Mouse (Mus musculus): ENCODE results near the gene Insr. TPM values are rescaled to one million over a fixed set of nuclear protein-coding genes. Genes with fewer than 3 reads are reported as not detected.

Insr gene
- polyA plus RNA-seq, 1 experiment from 2014 or later, result 26.4 TPM

DNA sequence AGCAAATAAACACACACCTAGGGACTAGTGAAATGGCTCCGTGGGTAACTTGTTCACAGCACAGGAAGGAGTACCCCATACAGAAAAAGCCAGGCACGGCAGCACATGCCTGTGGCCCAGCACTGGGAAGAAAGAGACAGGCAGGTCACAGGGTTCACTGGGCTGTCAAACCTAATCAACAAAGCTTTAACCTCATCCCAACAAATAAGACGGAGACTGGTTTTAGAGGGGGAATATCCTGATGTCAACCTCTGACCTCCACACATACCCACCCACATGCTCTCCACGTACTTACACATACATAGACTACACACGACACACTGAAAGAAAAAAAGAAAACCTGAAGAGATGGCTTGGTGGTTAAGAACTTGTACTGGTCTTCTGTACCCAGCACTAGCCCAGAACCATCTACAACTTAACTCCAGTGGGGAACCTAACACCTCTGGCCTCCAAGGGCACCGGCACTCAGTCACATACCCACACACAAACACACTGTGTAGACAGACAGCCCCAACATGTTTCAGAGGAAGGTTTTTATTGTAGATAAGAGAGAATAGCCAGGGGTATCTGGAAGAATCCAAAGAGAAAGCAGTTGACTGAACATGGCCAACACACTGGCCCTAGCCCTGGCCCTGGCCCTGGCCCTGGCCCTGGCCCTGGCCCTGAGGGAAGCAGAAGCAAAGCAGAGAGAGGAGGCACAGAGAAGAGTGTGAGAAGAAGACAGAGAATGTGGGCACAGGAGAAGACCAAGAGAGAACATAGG lies 12.6 kb downstream of the Insr start:
- peaks cover 8% of the 10 kb centered on the region; the same call in 1 of the 2 replicates for H3K9me3 ChIP-seq

DNA sequence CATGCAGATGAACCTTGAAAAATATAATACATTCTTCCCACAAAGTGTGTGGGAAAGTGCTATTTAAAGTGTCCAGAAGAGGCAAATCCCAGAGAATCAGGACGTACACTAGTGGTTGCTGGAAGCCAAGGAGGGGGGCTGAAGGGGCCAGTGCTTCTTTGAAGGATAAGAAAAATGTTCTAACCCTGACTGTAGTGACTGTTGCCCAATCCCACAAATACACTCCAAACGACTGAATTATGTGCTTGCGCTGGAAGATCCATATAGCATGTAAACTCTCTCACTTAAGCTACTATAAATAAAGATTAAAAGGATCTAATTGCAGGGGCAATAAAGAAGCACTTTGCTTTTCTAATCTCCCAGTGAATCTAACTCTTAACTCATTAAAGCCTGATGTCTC lies 14.2 kb downstream of the Insr start:
- DNase-seq (ENCODE audit: extremely low spot score, low spot score), result no peak
- peaks cover 15% of the 10 kb centered on the region for H3K36me3 ChIP-seq (replicated peaks)
- H3K4me3 ChIP-seq, result no peak overlapping the region
- H3K4me1 ChIP-seq, result peaks cover 8% of the 10 kb centered on the region
- 83% methylated on average over 3 of the region's 3 CpGs for WGBS
- H3K27ac ChIP-seq, result no peak overlapping the region
- H3K27me3 ChIP-seq (ENCODE audit: poor library complexity, severe bottlenecking), result no peaks in the 10 kb centered on the region
- H3K9me3 ChIP-seq, result peaks cover 8% of the 10 kb centered on the region; the same call in 1 of the 2 replicates

More for the DNA sequence above, 12.6 kb downstream of the Insr start:
- Histone ChIP-seq H3K4me1 (no peaks in the 10 kb centered on the region), H3K36me3 (replicated peaks) (peaks cover 12% of the 10 kb centered on the region), H3K27me3 (ENCODE audit: poor library complexity, severe bottlenecking) (no peaks in the 10 kb centered on the region), H3K4me3 (no peak overlapping the region), H3K27ac (no peak overlapping the region)
- no peak for DNase-seq (ENCODE audit: extremely low spot score, low spot score)
- 87% methylated on average over 6 of the region's 6 CpGs for WGBS

- DNase-seq (ENCODE audit: extremely low spot score, low spot score), result no peak
- Histone ChIP-seq H3K27me3 (ENCODE audit: poor library complexity, severe bottlenecking) (no peaks in the 10 kb centered on the region), H3K9me3 (peaks cover 8% of the 10 kb centered on the region; the same call in 1 of the 2 replicates), H3K36me3 (replicated peaks) (peaks cover 26% of the 10 kb centered on the region), H3K27ac (no peak overlapping the region), H3K4me3 (no peak overlapping the region), H3K4me1 (peaks cover 14% of the 10 kb centered on the region)
- WGBS, result 90% methylated on average over 3 of the region's 3 CpGs
Observed at GRCm38 (mm10) chr8:3262779-3263178, 16.6 kb downstream of the Insr start.

GRCm38 (mm10) chr8:3261101-3261500 lies 18.3 kb downstream of the Insr start:
- 92% methylated on average over 5 of the region's 5 CpGs for WGBS
- peaks cover 8% of the 10 kb centered on the region; the same call in 1 of the 2 replicates for H3K9me3 ChIP-seq

DNA sequence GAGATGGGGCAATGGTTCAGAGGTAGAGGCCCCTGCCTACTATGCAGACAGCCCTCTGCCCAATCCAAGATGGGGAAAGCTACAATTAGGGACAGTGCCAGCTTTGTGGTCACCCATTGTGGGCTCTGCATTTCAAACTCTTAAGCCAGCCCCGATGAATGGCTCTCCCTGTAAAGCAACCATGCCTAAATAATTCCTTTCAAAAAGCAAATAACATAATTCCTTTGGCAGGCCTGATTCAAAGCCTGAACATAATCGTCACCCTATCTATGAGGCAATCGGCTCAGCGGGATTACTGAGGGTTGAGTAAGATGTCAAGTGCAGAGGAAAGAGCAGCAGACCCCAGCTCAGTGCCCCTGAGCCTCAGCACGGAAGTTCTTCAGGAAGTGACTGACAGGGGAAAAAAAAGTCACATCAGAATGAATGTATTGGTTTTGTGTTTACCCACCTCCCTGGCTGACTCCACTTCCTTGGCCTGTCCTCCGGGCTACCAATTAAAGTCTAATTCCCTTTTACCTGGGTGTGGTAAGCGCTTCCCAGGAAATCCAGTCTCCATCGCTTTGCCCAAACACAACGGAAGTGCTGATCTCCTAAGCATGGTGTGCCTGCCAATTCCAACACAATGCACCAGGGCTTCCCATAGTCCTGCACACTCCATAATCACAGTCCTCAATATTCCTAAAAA lies 19.1 kb downstream of the Insr start:
- WGBS, result 48% methylated on average over 9 of the region's 9 CpGs
- H3K27ac ChIP-seq, result no peak overlapping the region
- H3K27me3 ChIP-seq (ENCODE audit: poor library complexity, severe bottlenecking), result no peaks in the 10 kb centered on the region
- no peak for DNase-seq (ENCODE audit: extremely low spot score, low spot score)
- H3K4me1 ChIP-seq, result peaks cover 14% of the 10 kb centered on the region
- H3K4me3 ChIP-seq, result no peak overlapping the region
- H3K9me3 ChIP-seq, result peaks cover 8% of the 10 kb centered on the region; the same call in 1 of the 2 replicates
- peaks cover 41% of the 10 kb centered on the region for H3K36me3 ChIP-seq (replicated peaks)

More at GRCm38 (mm10) chr8:3261101-3261500, 18.3 kb downstream of the Insr start:
- H3K4me3 ChIP-seq, result no peak overlapping the region
- H3K27me3 ChIP-seq (ENCODE audit: poor library complexity, severe bottlenecking), result no peaks in the 10 kb centered on the region
- DNase-seq (ENCODE audit: extremely low spot score, low spot score), result no peak
- H3K36me3 ChIP-seq (replicated peaks), result peaks cover 38% of the 10 kb centered on the region
- peaks cover 14% of the 10 kb centered on the region for H3K4me1 ChIP-seq
- no peak overlapping the region for H3K27ac ChIP-seq

DNA sequence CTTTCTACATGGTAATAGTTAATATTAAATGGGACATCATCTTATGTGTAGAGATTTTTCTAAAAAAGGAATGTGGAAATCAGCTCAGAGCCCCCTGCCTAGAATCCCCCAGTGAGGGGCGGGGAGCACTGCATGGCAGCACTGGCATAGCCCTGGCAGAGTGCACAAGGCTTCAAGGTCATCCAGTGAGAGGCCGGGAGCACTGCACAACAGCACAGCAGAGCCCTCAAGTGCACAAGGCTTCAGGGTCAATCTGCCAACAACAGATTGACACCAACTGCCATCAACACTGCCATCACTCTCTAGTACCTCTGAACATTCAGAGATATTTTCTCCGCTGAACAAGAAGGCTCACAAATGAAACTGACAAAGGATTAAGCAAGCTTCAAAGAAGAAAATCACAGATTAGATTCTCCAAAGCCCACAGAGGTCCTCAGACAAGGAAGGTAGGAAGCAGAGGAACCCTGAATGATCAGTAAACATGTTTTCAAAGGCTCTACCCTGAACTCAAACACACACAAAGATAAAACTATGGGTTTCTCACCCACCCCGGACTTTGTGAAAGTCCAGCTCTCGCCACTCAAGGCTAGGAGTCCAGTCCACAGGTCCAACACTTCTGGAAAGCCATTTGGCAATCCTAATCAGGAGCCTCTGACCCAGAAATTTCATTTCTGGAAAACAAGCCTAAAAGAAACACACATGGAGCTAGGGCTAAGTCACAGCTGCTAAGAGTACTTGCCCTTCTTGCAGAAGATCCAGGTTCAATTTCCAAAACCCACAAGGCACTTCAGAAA lies 23.1 kb downstream of the Insr start:
- no peak overlapping the region for H3K27ac ChIP-seq
- H3K36me3 ChIP-seq (replicated peaks), result peaks cover 67% of the 10 kb centered on the region
- DNase-seq (ENCODE audit: extremely low spot score, low spot score), result no peak
- H3K4me1 ChIP-seq, result peaks cover 14% of the 10 kb centered on the region
- H3K9me3 ChIP-seq, result no peaks in the 10 kb centered on the region
- H3K4me3 ChIP-seq, result no peak overlapping the region
- no peaks in the 10 kb centered on the region for H3K27me3 ChIP-seq (ENCODE audit: poor library complexity, severe bottlenecking)
- 91% methylated on average over 5 of the region's 5 CpGs for WGBS

DNA sequence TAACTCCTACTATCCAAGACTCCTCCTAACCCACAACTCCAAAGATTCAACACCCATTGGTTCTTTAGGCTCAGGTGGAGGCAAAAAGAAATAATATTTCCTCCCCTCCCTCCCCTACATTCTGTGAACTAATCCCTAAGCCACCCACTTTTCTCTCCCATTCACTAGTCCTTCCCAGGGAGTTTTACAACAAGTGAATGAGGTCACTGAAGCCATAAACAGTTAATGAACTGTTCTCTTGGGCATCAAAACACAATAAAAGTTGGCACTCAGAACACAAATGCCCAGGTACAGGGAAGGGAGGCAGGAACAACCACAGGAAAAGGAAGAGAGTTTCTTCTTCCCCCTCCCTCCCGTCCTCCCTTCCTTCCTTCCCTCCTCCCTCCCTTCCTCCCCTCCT lies 24.1 kb downstream of the Insr start:
- H3K36me3 ChIP-seq (replicated peaks), result peaks cover 74% of the 10 kb centered on the region

DNA sequence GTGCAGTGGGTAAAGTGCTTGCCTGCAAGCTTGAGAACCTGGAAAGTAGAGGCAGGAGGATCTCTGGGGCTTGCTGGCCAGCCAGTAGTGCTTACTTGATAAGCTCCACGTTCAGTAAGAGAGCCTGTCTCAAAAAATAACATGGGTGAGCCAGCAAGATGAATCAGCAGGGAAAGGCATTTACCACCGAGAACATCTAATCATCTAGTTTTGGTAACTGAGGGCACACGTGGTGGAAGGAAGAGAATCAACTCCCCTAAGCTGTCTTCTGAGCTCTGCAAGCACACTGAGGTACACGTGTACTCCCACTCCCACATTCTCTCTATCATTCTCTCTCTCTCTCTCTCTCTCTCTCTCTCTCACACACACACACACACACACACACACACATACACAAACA lies 26.2 kb downstream of the Insr start:
- Histone ChIP-seq H3K27me3 (ENCODE audit: poor library complexity, severe bottlenecking) (no peaks in the 10 kb centered on the region), H3K4me3 (no peak overlapping the region), H3K4me1 (no peaks in the 10 kb centered on the region), H3K27ac (no peak overlapping the region), H3K36me3 (replicated peaks) (peaks cover 74% of the 10 kb centered on the region), H3K9me3 (no peaks in the 10 kb centered on the region)
- DNase-seq (ENCODE audit: extremely low spot score, low spot score), result no peak
- 88% methylated on average over 4 of the region's 4 CpGs for WGBS

More for the DNA sequence above, 24.1 kb downstream of the Insr start:
- DNase-seq (ENCODE audit: extremely low spot score, low spot score), result no peak
- Histone ChIP-seq H3K4me1 (peaks cover 8% of the 10 kb centered on the region), H3K27ac (no peak overlapping the region), H3K9me3 (no peaks in the 10 kb centered on the region), H3K4me3 (no peak overlapping the region), H3K27me3 (ENCODE audit: poor library complexity, severe bottlenecking) (no peaks in the 10 kb centered on the region)
- WGBS, result 81% methylated on average over 1 of the region's 1 CpGs

DNA sequence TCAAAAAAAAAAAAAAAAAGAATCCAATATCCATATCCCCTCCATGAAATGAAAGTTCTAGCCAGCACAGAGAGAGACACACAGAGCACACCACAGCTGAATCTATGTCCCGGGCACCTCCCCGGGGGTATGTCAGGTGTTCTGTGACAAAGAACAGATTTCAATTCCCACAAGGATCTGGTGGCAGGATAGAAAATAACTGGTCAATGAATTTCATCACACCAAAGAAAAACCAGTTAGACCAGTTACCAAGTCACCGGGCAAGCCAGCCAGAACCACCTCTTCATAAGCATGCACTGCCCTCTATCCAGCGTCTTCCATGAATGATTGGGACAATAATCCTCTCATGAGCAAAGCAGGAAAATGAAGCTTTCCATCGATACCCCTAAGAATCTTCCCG lies 26.8 kb downstream of the Insr start:
- H3K36me3 ChIP-seq (replicated peaks), result peaks cover 70% of the 10 kb centered on the region
- 92% methylated on average over 6 of the region's 6 CpGs for WGBS
- H3K4me3 ChIP-seq, result no peak overlapping the region
- H3K27ac ChIP-seq, result no peak overlapping the region
- H3K27me3 ChIP-seq (ENCODE audit: poor library complexity, severe bottlenecking), result no peaks in the 10 kb centered on the region
- DNase-seq (ENCODE audit: extremely low spot score, low spot score), result no peak
- no peaks in the 10 kb centered on the region for H3K9me3 ChIP-seq
- no peaks in the 10 kb centered on the region for H3K4me1 ChIP-seq

DNA sequence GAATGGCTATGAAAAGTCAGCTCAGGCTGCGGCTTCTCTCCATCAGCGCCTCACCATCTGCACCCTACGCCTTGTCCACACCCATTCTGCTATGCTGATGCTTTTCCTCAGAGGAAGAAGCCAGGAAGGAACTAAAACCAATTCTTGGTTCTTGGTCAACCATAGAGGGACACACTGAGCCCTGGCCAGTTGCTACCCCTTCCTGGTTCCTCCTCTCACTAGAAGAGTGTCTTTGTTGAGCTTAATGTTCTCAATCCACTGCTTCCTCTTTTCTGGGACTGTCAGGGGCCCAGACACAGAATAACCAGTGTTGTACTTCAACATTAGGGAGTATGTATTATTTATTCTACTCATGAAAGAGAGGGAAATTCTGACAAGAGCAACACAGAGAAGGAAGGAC lies 28.3 kb downstream of the Insr start:
- H3K27ac ChIP-seq, result no peak overlapping the region
- H3K27me3 ChIP-seq (ENCODE audit: poor library complexity, severe bottlenecking), result no peaks in the 10 kb centered on the region
- no peaks in the 10 kb centered on the region for H3K4me1 ChIP-seq
- DNase-seq (ENCODE audit: extremely low spot score, low spot score), result no peak
- H3K36me3 ChIP-seq (replicated peaks), result peaks cover 67% of the 10 kb centered on the region
- no peaks in the 10 kb centered on the region for H3K9me3 ChIP-seq
- WGBS, result 93% methylated on average over 3 of the region's 3 CpGs
- H3K4me3 ChIP-seq, result no peak overlapping the region

DNA sequence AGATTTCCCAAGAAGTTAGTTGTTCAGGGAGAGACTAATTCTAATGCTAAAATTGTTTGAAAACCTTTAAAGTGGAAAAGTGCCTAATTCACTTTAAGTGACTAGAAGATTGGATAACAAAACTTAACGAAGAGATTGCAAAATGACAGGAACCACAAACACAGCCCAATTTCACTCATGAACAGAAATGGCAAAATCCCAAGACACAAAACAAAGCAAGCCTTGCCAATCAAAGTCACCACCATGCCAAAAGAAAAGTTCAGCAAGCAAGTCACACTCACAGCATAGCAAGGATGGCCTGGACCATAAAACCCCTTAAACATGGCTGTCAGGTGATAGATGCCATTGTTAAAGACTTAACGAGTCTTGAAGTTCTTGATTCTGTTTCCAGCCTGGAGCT lies 29.5 kb downstream of the Insr start:
- WGBS, result 80% methylated on average over 2 of the region's 2 CpGs
- Histone ChIP-seq H3K27ac (no peak overlapping the region), H3K27me3 (ENCODE audit: poor library complexity, severe bottlenecking) (no peaks in the 10 kb centered on the region), H3K4me1 (no peaks in the 10 kb centered on the region), H3K36me3 (replicated peaks) (peaks cover 68% of the 10 kb centered on the region), H3K4me3 (no peak overlapping the region), H3K9me3 (peaks cover 5% of the 10 kb centered on the region; the same call in 1 of the 2 replicates)
- DNase-seq (ENCODE audit: extremely low spot score, low spot score), result no peak

DNA sequence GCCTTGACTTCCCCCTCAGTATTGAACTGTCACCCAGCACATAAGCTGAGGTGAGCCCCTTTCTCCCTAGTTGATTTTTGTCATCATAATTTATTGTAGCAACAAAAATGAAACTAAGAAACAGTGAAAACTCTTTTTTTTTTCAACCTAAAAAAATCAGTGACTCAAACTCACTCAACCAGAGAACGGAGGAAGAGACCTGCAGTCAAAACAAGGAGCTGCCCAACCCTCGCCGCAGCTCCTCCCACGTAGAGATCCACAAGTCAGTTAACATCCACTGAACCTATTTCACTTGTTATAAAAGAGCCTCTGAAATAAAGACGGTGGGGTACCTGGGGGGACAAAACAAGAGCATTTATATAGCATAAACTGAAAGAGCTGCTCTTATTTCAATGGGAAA lies 30.7 kb downstream of the Insr start:
- no peak for DNase-seq (ENCODE audit: extremely low spot score, low spot score)
- H3K27me3 ChIP-seq (ENCODE audit: poor library complexity, severe bottlenecking), result no peaks in the 10 kb centered on the region
- H3K4me3 ChIP-seq, result no peak overlapping the region
- 92% methylated on average over 5 of the region's 5 CpGs for WGBS
- peaks cover 5% of the 10 kb centered on the region; the same call in 1 of the 2 replicates for H3K9me3 ChIP-seq
- no peak overlapping the region for H3K27ac ChIP-seq
- H3K36me3 ChIP-seq (replicated peaks), result peaks cover 56% of the 10 kb centered on the region
- H3K4me1 ChIP-seq, result no peaks in the 10 kb centered on the region

All from forebrain, embryonic 10.5 days (tissue).